Mouse (Mus musculus) ovary, postnatal 10 days (tissue): ENCODE data around the gene Zfp787.
A peak's percentile ranks its signal among the peaks of the same experiment; 100 is the strongest.
"Not testable (repeated sequence)": the region's sequence is repeated elsewhere in the genome, so short reads cannot be mapped to it uniquely, and the experiment has no call there.

ENCODE experiments used
- DNase-seq: peaks from one replicate; pipeline ENCODE4 v3.0.0; 2022; ENCODE audit warnings: low spot score

Gene Zfp787

DNA sequence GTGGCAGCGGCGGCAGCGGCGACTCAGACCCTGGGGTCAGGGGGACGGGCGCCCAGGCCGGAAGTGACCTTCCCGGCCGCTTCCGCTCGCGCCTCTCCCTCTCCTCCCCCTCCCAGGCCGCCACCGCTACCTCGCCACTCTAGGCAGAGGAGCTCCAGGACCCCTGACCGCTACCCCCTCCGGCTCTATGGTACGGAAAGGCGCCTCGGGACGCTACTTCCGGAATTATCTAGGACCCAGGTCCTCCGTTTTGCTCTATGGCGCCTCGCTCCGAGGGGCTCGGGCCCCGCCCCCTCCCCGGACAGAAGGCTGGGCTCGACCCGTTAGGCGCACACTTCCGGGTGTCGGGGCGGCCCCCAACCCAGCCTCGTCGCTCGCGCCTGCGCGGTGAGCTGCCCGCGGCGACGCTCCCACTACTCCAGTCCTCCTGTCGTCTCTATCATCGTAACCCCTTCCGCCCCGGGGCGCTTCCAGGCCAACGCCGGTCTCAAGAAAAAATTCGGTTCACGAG lies at the start of gene Zfp787:
Gene Zfp787, minus strand, starts transcription at position 97 of the 511 bp plus-strand sequence.
- peak; percentile 87 for DNase-seq

GRCm38 (mm10) chr7:6204200-6204599 lies 48.4 kb upstream of the Zfp787 start:
- no peak for DNase-seq

GRCm38 (mm10) chr7:6196790-6197189 lies 41.0 kb upstream of the Zfp787 start, which contains the start of gene Galp:
Gene Galp, plus strand, starts transcription at chr7:6197090.
- DNase-seq = no peak

DNA sequence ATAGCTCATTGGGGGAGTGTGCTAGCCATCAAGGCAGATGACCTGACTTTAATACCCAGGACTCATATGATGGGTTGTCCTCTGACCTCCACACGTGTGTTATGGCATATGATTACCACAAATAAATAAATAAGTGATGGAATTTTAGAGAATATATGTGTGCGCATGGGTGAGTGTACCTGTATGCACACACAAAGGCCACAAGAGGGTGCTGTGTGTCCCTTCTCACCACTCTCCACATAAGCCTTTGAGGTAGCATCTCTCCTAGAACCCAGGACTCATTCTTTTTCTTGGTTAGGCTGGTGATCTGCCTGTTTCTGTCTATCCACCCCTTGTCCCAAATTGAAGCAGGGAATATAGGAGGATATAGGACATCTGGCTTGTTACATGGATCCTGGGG lies 40.0 kb upstream of the Zfp787 start:
- no peak for DNase-seq

- peak; percentile 35 for DNase-seq
Measured at GRCm38 (mm10) chr7:6194129-6194528, 38.3 kb upstream of the Zfp787 start.

GRCm38 (mm10) chr7:6191376-6191775 lies 35.6 kb upstream of the Zfp787 start:
- DNase-seq = peak; percentile 49

- DNase-seq = no peak
Measured at GRCm38 (mm10) chr7:6189542-6189941, 33.7 kb upstream of the Zfp787 start.

DNA sequence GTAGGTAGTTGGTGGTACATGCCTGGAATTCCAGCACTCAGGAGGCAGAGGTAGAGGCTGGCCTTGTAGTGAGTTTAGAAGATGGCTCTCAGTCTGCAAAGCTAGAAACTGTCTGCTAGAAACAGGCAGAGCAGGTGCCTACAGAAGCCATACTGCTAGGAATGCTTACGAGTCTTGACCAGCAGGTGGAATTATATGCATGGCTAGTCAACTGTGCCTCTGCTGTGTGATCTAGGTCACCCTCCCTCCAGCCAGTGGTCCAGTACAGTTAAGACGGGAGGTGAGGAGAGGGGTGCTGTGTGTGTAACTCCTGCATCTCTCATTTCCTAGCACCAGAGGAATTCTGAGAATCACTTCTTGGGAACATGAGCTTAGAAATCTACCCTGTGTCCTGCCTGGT lies 31.0 kb upstream of the Zfp787 start:
- no peak for DNase-seq

GRCm38 (mm10) chr7:6186176-6186575 lies 30.4 kb upstream of the Zfp787 start:
- DNase-seq = no peak

GRCm38 (mm10) chr7:6185391-6185790 lies 29.6 kb upstream of the Zfp787 start:
- DNase-seq = no peak

DNA sequence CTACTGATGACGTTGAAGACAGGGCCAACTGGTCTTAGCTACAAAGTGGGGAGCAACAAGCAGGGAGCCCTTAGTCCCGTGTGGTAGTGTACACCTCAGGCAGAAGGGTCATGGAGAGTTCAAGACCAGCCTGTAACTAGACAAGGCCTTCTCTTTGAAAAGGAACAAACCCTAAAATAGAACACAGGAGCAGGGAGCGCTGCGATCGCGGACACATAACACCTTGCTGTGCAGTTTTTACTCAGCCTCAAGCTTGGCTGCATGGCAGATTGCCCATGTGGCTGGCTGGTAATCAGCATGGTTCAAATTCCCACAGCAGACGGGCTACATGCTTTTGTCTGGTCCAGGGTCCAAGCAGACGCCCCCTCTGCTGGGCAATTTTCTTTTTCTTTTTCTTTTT lies 28.7 kb upstream of the Zfp787 start:
- DNase-seq = no peak

- DNase-seq = no peak
Measured at GRCm38 (mm10) chr7:6183802-6184201, 28.0 kb upstream of the Zfp787 start.

GRCm38 (mm10) chr7:6182882-6183281 lies 27.1 kb upstream of the Zfp787 start:
- no peak for DNase-seq

DNA sequence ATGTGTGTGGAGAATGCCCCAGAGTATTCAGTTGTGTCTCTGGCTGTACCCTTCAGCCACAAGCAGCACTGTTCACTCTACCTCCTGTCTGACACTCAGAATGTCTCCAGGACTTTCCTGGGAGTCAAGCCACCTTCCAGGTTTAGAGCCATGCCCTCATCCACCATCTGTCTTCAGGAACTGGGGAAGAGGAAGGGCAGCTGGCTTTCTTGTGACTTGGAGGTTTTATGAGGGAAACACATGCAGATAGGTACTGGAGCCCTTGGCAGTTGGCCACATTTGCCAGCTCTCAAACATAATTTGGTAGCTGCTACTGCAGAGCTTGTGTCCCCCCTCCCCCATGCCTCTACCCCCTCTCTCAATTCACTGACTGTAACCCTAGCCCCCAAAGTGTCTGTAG lies 23.2 kb upstream of the Zfp787 start:
- no peak for DNase-seq

DNA sequence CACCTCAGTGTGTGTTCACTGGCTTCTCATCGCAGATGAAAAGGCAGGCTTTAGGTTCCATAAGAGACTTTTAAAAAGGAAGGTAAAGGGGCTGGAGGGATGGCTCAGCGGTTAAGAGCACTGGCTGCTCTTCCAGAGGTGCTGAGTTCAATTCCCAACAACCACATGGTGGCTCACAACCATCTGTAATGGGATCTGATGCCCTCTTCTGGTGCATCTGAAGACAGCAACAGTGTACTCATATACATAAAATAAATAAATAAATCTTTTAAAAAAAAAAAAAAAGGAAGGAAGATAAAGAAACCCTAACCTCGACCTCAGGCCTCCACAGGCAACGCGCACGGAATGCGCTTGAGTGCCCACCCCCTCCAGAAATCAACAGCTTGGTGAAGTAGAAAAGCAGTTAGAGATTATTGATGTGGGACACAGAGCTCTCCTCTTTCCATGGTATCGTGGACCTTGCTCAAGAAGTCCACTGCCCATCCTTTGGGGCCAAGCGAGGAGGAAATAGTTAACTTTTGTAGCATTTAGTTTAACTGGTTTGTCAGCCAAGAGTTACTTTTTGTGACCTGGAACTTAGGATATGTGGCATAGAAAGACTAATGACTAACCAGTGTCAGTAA lies 18.7 kb upstream of the Zfp787 start:
- not testable (repeated sequence) for DNase-seq

- DNase-seq = no peak
Measured at GRCm38 (mm10) chr7:6173872-6174271, 18.1 kb upstream of the Zfp787 start.

GRCm38 (mm10) chr7:6172674-6173244 lies 17.0 kb upstream of the Zfp787 start:
- peak; percentile 20 for DNase-seq

GRCm38 (mm10) chr7:6172006-6172649 lies 16.3 kb upstream of the Zfp787 start, which contains the start of gene Zfp444:
Gene Zfp444, plus strand, starts transcription at chr7:6172226.
- peak; percentile 89 for DNase-seq

DNA sequence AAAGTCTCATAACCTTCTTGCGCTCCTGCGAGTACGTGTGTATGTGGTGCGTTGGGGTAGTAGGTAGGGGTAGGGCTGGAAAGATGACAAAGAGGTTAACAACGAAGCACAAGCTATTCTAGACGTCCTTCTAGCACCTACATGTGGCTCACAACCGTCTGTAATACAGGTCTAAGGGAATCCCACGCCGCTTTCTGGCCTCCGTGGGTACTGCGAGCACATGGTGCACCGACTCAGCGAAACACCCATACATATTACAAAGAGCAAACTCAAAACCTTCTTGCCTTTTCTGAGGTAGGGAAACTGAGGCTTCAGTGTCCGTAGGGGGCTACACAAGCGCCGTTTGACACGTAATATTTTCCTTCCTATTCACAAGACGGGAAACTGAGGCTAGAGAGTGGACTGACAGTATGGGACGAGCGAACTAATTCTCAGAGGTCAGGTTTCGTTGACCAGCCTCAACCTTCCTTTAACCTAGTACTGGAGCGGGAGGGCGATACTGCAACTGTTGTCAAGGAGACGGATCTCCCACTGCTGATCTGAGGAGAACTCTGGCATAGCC lies 15.7 kb upstream of the Zfp787 start:
- DNase-seq = peak; percentile 28

DNA sequence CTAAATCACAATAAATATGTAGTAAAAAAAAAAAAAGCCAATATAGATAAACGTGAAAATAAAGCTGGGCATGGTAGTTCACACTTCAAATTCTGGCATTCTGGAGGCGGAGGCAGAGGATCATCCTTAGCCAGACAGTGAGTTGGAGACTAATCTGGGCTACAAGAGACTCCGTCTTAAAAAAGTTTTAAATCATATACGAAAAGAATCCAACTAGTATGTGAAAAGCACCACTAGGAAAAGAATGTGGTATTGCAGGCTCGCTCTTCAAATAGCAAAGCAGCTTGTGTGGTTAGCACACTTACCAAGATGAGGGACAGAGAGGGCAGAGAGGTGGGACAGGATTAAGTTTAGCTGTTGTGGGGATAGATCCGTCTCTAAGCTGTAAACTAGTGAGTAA lies 15.1 kb upstream of the Zfp787 start:
- no peak for DNase-seq

- DNase-seq = no peak
Measured at GRCm38 (mm10) chr7:6170391-6170790, 14.6 kb upstream of the Zfp787 start.

GRCm38 (mm10) chr7:6169403-6169802 lies 13.6 kb upstream of the Zfp787 start:
- DNase-seq = no peak

- DNase-seq = no peak
Measured at GRCm38 (mm10) chr7:6164671-6165070, 8.9 kb upstream of the Zfp787 start.
